ENCODE assay signal across 17 mouse cellular contexts in the genomic region with DNA sequence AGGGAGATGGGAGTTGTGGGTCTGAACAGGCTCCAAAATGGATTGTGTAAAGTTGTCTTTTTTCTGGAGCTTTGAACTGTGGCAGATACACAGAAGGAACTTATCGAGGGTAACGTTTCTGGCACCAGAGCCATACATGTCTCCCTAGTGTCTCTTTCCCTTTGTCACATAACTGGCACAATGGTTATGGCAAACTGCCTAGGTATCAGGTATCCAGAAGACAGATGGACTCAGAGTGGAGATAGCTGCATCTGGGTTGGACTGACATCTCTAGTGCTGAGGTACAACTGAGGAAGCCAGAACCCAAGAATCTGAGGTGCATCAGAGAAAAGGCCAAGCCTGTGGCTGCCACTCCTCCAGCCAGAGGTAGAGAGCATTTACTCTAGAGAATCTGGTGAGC. TPM values are rescaled to one million over a fixed set of nuclear protein-coding genes. Genes with fewer than 3 reads are reported as not detected.
DNase-seq lines count a peak whose midpoint lies in the region; ATAC-seq and TF ChIP-seq lines count a peak whose summit lies in the region.
"Had no signal": no experiment of that assay in that cellular context is flagged by ENCODE, and none has a peak within 500 bp of the region (broad histone marks: within the 10 kb centered on the region; RNA-seq: fewer than 3 reads in every experiment).

No protein-coding gene starts in this region.

- DNase-seq in hindbrain, embryonic 10.5 days (ENCODE audit: low spot score): no peak
- no peak for DNase-seq in hindbrain, postnatal 0 days (ENCODE audit: low spot score)
- no peak for DNase-seq in embryonic facial prominence, embryonic 10.5 days (ENCODE audit: low spot score)
- DNase-seq in layer of hippocampus, adult 11-12 months (ENCODE audit: low spot score): no peak
- no peak for DNase-seq in gastrocnemius, postnatal 36 days
- DNase-seq: cerebellum, adult 11 months; heart, postnatal 4 days; thymus, postnatal 36 days had no signal

- H3K9me3 ChIP-seq in hindbrain, embryonic 10.5 days: no peaks in the 10 kb centered on the region
- H3K9me3 ChIP-seq in hindbrain, postnatal 0 days (ENCODE audit: low read length): no peaks in the 10 kb centered on the region
- H3K9me3 ChIP-seq in E14TG2a.4 (ENCODE audit: low read length): no peaks in the 10 kb centered on the region
- no peaks in the 10 kb centered on the region for H3K9me3 ChIP-seq in embryonic facial prominence, embryonic 10.5 days
- H3K9me3 ChIP-seq in liver, embryonic 15.5 days (replicated peaks): no peaks in the 10 kb centered on the region
- H3K9me3 ChIP-seq: limb, embryonic 15.5 days; stomach, embryonic 15.5 days had no signal

- H3K4me1 ChIP-seq in hindbrain, embryonic 10.5 days (replicated peaks): peaks cover 21% of the 10 kb centered on the region
- peaks cover 5% of the 10 kb centered on the region; the same call in 1 of the 2 replicates for H3K4me1 ChIP-seq in hindbrain, postnatal 0 days (ENCODE audit: insufficient read depth, low read length)
- peaks cover 52% of the 10 kb centered on the region for H3K4me1 ChIP-seq in E14TG2a.4 (replicated peaks; ENCODE audit: low read depth, low read length)
- H3K4me1 ChIP-seq in embryonic facial prominence, embryonic 10.5 days: peaks cover 18% of the 10 kb centered on the region
- H3K4me1 ChIP-seq in liver, embryonic 15.5 days (replicated peaks): peaks cover 34% of the 10 kb centered on the region

- no peak overlapping the region for H3K4me2 ChIP-seq in hindbrain, postnatal 0 days (ENCODE audit: low read depth, low read length)
- peak overlapping the region; percentile 89 for H3K4me2 ChIP-seq in liver, embryonic 15.5 days

- no peak for TF ChIP-seq CTCF in hindbrain, postnatal 0 days (IDR thresholded peaks at IDR 0.05; ENCODE audit: low read depth)
- TF ChIP-seq CTCF in E14TG2a.4 (conservative IDR thresholded peaks at IDR 0.05; ENCODE audit: low read length): no peak

- no peak overlapping the region for H3K27ac ChIP-seq in hindbrain, embryonic 10.5 days
- H3K27ac ChIP-seq in hindbrain, postnatal 0 days: no peak overlapping the region
- H3K27ac ChIP-seq in embryonic facial prominence, embryonic 10.5 days (replicated peaks): no peak overlapping the region
- H3K27ac ChIP-seq in liver, embryonic 15.5 days (replicated peaks): no peak overlapping the region
- H3K27ac ChIP-seq: limb, embryonic 15.5 days; stomach, embryonic 15.5 days had no signal

- 88% methylated on average over 2 of the region's 2 CpGs for WGBS in hindbrain, embryonic 10.5 days
- WGBS in hindbrain, postnatal 0 days: 89% methylated on average over 2 of the region's 2 CpGs
- WGBS in embryonic facial prominence, embryonic 10.5 days: 88% methylated on average over 2 of the region's 2 CpGs
- 77% methylated on average over 2 of the region's 2 CpGs for WGBS in liver, embryonic 15.5 days (ENCODE audit: insufficient replicate concordance)

- H3K4me3 ChIP-seq in hindbrain, embryonic 10.5 days: peak overlapping the region; percentile 72
- H3K4me3 ChIP-seq in hindbrain, postnatal 0 days (ENCODE audit: low read length): no peak overlapping the region
- peak overlapping the region; percentile 93 for H3K4me3 ChIP-seq in E14TG2a.4 (replicated peaks; ENCODE audit: low read length)
- peak overlapping the region; percentile 80 for H3K4me3 ChIP-seq in embryonic facial prominence, embryonic 10.5 days
- H3K4me3 ChIP-seq in liver, embryonic 15.5 days (replicated peaks): 0 out of 2 replicates have a peak overlapping the region, but pooled peaks have one; percentile 70

- H3K9ac ChIP-seq in hindbrain, postnatal 0 days (replicated peaks; ENCODE audit: low read length): no peak overlapping the region
- no peak overlapping the region for H3K9ac ChIP-seq in liver, embryonic 15.5 days

- ATAC-seq in hindbrain, postnatal 0 days: no peak
- ATAC-seq in liver, embryonic 15.5 days (ENCODE audit: insufficient read depth): no peak

- peaks cover 15% of the 10 kb centered on the region for H3K36me3 ChIP-seq in hindbrain, embryonic 10.5 days
- no peaks in the 10 kb centered on the region for H3K36me3 ChIP-seq in hindbrain, postnatal 0 days (ENCODE audit: insufficient read depth, low read length)
- H3K36me3 ChIP-seq in E14TG2a.4 (ENCODE audit: insufficient read depth, low read length): peaks cover 57% of the 10 kb centered on the region
- H3K36me3 ChIP-seq in embryonic facial prominence, embryonic 10.5 days (replicated peaks): peaks cover 35% of the 10 kb centered on the region
- H3K36me3 ChIP-seq in liver, embryonic 15.5 days (replicated peaks): peaks cover 21% of the 10 kb centered on the region; the same call in 1 of the 2 replicates

- intact Hi-C loops in gastrocnemius, postnatal 36 days (cut with DNase I): no loop called here

- peaks cover 16% of the 10 kb centered on the region for H3K27me3 ChIP-seq in hindbrain, embryonic 10.5 days (ENCODE audit: insufficient read depth, poor library complexity, severe bottlenecking)
- no peaks in the 10 kb centered on the region for H3K27me3 ChIP-seq in hindbrain, postnatal 0 days (ENCODE audit: insufficient read depth, low read length)
- peaks cover 14% of the 10 kb centered on the region for H3K27me3 ChIP-seq in E14TG2a.4 (ENCODE audit: insufficient read depth, low read length)
- peaks cover 20% of the 10 kb centered on the region for H3K27me3 ChIP-seq in embryonic facial prominence, embryonic 10.5 days (replicated peaks; ENCODE audit: low read depth, poor library complexity, severe bottlenecking)
- H3K27me3 ChIP-seq in liver, embryonic 15.5 days: 0 out of 2 replicates have a peak, but pooled peaks cover 11% of the 10 kb centered on the region
- H3K27me3 ChIP-seq: limb, embryonic 15.5 days; stomach, embryonic 15.5 days had no signal

RNA-seq across cellular contexts. Expression of gene Spryd4, which starts 1.5 kb away (rescaled TPM):
- polyA plus RNA-seq in hindbrain, embryonic 10.5 days (2016; fragmentation: Nextera tagmentation; extraction: Ambion mirVana): 27.3 and 27.5 TPM in 2 replicates
- 25.8 and 29.6 TPM in 2 replicates for total RNA-seq in hindbrain, postnatal 0 days (2014; rRNA removed)
- 22.3 and 24.5 TPM in 2 replicates for polyA plus RNA-seq in hindbrain, postnatal 0 days (2015; fragmentation: Nextera tagmentation; extraction: Ambion mirVana)
- 31.3 and 31.8 TPM in 2 replicates for polyA plus RNA-seq in embryonic facial prominence, embryonic 10.5 days (2016; fragmentation: Nextera tagmentation; extraction: Ambion mirVana)
- 26.2 and 29.0 TPM in 2 replicates for polyA plus RNA-seq in liver, embryonic 15.5 days (2015; fragmentation: Nextera tagmentation; extraction: Ambion mirVana)
- 10 to 100 TPM; 31.8 to 32.3 TPM for total RNA-seq in gastrocnemius, postnatal 36 days (2021)

RNA-seq across cellular contexts. Expression of gene Mip, which starts 15.5 kb away (rescaled TPM):
- 0.22 and 0.24 TPM in 2 replicates for polyA plus RNA-seq in hindbrain, embryonic 10.5 days (2016; fragmentation: Nextera tagmentation; extraction: Ambion mirVana)
- total RNA-seq in hindbrain, postnatal 0 days (2014; rRNA removed): 0.21 and 0.25 TPM in 2 replicates
- polyA plus RNA-seq in hindbrain, postnatal 0 days (2015; fragmentation: Nextera tagmentation; extraction: Ambion mirVana): not detected in 2 replicates
- not detected in 2 replicates for polyA plus RNA-seq in embryonic facial prominence, embryonic 10.5 days (2016; fragmentation: Nextera tagmentation; extraction: Ambion mirVana)
- not detected in 2 replicates for polyA plus RNA-seq in liver, embryonic 15.5 days (2015; fragmentation: Nextera tagmentation; extraction: Ambion mirVana)
- total RNA-seq in gastrocnemius, postnatal 36 days (2021): not detected
- total RNA-seq: adrenal gland, postnatal 4 days; gastrocnemius, postnatal 4 days; heart, postnatal 4 days; layer of hippocampus, postnatal 14 days had no signal
- polyA plus RNA-seq: cortical plate, adult 2 months; kidney, embryonic 14.5 days; stomach, embryonic 15.5 days had no signal

RNA-seq across cellular contexts. Expression of gene Gls2, which starts 15.9 kb away (rescaled TPM):
- polyA plus RNA-seq in hindbrain, embryonic 10.5 days (2016; fragmentation: Nextera tagmentation; extraction: Ambion mirVana): 0.57 and 0.93 TPM in 2 replicates
- total RNA-seq in hindbrain, postnatal 0 days (2014; rRNA removed): 1.9 and 6.4 TPM in 2 replicates
- polyA plus RNA-seq in hindbrain, postnatal 0 days (2015; fragmentation: Nextera tagmentation; extraction: Ambion mirVana): 1.7 and 2.4 TPM in 2 replicates
- 1.4 and 1.5 TPM in 2 replicates for polyA plus RNA-seq in embryonic facial prominence, embryonic 10.5 days (2016; fragmentation: Nextera tagmentation; extraction: Ambion mirVana)
- 10.1 and 15.5 TPM in 2 replicates for polyA plus RNA-seq in liver, embryonic 15.5 days (2015; fragmentation: Nextera tagmentation; extraction: Ambion mirVana)
- total RNA-seq in gastrocnemius, postnatal 36 days (2021): under 1 TPM; 0.35 to 0.59 TPM

RNA-seq across cellular contexts. Expression of gene Timeless, which starts 21.7 kb away (rescaled TPM):
- polyA plus RNA-seq in hindbrain, embryonic 10.5 days (2016; fragmentation: Nextera tagmentation; extraction: Ambion mirVana): 65.9 and 89.7 TPM in 2 replicates
- total RNA-seq in hindbrain, postnatal 0 days (2014; rRNA removed): 13.0 and 15.6 TPM in 2 replicates
- polyA plus RNA-seq in hindbrain, postnatal 0 days (2015; fragmentation: Nextera tagmentation; extraction: Ambion mirVana): 15.2 and 17.0 TPM in 2 replicates
- 95.9 and 103 TPM in 2 replicates for polyA plus RNA-seq in embryonic facial prominence, embryonic 10.5 days (2016; fragmentation: Nextera tagmentation; extraction: Ambion mirVana)
- polyA plus RNA-seq in liver, embryonic 15.5 days (2015; fragmentation: Nextera tagmentation; extraction: Ambion mirVana): 24.4 and 26.2 TPM in 2 replicates
- 1 to 10 TPM; 1.7 to 2.2 TPM for total RNA-seq in gastrocnemius, postnatal 36 days (2021)

RNA-seq across cellular contexts. Expression of gene Rbms2, which starts 30.0 kb away (rescaled TPM):
- polyA plus RNA-seq in hindbrain, embryonic 10.5 days (2016; fragmentation: Nextera tagmentation; extraction: Ambion mirVana): 25.7 and 28.6 TPM in 2 replicates
- total RNA-seq in hindbrain, postnatal 0 days (2014; rRNA removed): 11.7 and 13.2 TPM in 2 replicates
- 7.3 and 8.9 TPM in 2 replicates for polyA plus RNA-seq in hindbrain, postnatal 0 days (2015; fragmentation: Nextera tagmentation; extraction: Ambion mirVana)
- 27.9 and 31.0 TPM in 2 replicates for polyA plus RNA-seq in embryonic facial prominence, embryonic 10.5 days (2016; fragmentation: Nextera tagmentation; extraction: Ambion mirVana)
- polyA plus RNA-seq in liver, embryonic 15.5 days (2015; fragmentation: Nextera tagmentation; extraction: Ambion mirVana): 6.7 and 6.9 TPM in 2 replicates
- total RNA-seq in gastrocnemius, postnatal 36 days (2021): 10 to 100 TPM; 53.4 to 58.1 TPM
